Mouse (Mus musculus) layer of hippocampus, adult 9-10 months (tissue): ENCODE results near the gene Cdca5.
A peak's percentile ranks its signal among the peaks of the same experiment; 100 is the strongest.
"Not testable (repeated sequence)": the region's sequence is repeated elsewhere in the genome, so short reads cannot be mapped to it uniquely, and the experiment has no call there.

ENCODE experiments used
- DNase-seq: peaks from one replicate; pipeline ENCODE4 v3.0.0; 2022; ENCODE audit warnings: low spot score

Gene Cdca5

GRCm38 (mm10) chr19:6104476-6104875 is 19.7 kb downstream of the Cdca5 start:
- DNase-seq = no peak

GRCm38 (mm10) chr19:6105586-6105985 is 20.8 kb downstream of the Cdca5 start, which contains the start of gene Naaladl1:
Gene Naaladl1, plus strand, starts transcription at chr19:6105782.
- DNase-seq = no peak

- no peak for DNase-seq
Observed at GRCm38 (mm10) chr19:6113116-6113515, 28.3 kb downstream of the Cdca5 start.

GRCm38 (mm10) chr19:6116113-6116850 is 31.5 kb downstream of the Cdca5 start:
- no peak for DNase-seq

- no peak for DNase-seq
Observed at GRCm38 (mm10) chr19:6117346-6117985, 32.7 kb downstream of the Cdca5 start.

- peak; percentile 89 for DNase-seq
Observed at GRCm38 (mm10) chr19:6117986-6118676, 33.3 kb downstream of the Cdca5 start, which contains the start of gene Sac3d1. Gene Sac3d1, minus strand, starts transcription at chr19:6118650.

- DNase-seq = no peak
Observed at GRCm38 (mm10) chr19:6118677-6119185, 33.9 kb downstream of the Cdca5 start.

GRCm38 (mm10) chr19:6121761-6122160 is 37.0 kb downstream of the Cdca5 start:
- DNase-seq = no peak

GRCm38 (mm10) chr19:6123330-6123729 is 38.5 kb downstream of the Cdca5 start:
- no peak for DNase-seq

- DNase-seq = no peak
Observed at GRCm38 (mm10) chr19:6124898-6125297, 40.1 kb downstream of the Cdca5 start.

GRCm38 (mm10) chr19:6126289-6126688 is 41.5 kb downstream of the Cdca5 start:
- no peak for DNase-seq

GRCm38 (mm10) chr19:6126789-6127580 is 42.2 kb downstream of the Cdca5 start:
- DNase-seq = no peak

- DNase-seq = peak; percentile 94
Observed at GRCm38 (mm10) chr19:6127760-6128341, 43.1 kb downstream of the Cdca5 start, which contains the start of gene Snx15. Gene Snx15, minus strand, starts transcription at chr19:6128304.

- DNase-seq = not testable (repeated sequence)
Observed at GRCm38 (mm10) chr19:6130414-6131128, 45.8 kb downstream of the Cdca5 start.

GRCm38 (mm10) chr19:6132171-6132827 is 47.5 kb downstream of the Cdca5 start:
- DNase-seq = no peak

- DNase-seq = not testable (repeated sequence)
Observed at GRCm38 (mm10) chr19:6133197-6133596, 48.4 kb downstream of the Cdca5 start.

- DNase-seq = no peak
Observed at GRCm38 (mm10) chr19:6136397-6136796, 51.6 kb downstream of the Cdca5 start.

- DNase-seq = no peak
Observed at GRCm38 (mm10) chr19:6139701-6140100, 54.9 kb downstream of the Cdca5 start.

- no peak for DNase-seq
Observed at GRCm38 (mm10) chr19:6140374-6140677, 55.5 kb downstream of the Cdca5 start.

- DNase-seq = peak; percentile 84
Observed at GRCm38 (mm10) chr19:6140678-6141393, 56.1 kb downstream of the Cdca5 start, which contains the start of gene Batf2. Gene Batf2, plus strand, starts transcription at chr19:6140983.
